Mouse (Mus musculus) E14TG2a.4 (cell line): ENCODE measurements around the gene 4930451I11Rik.

ENCODE experiments used
- CTCF ChIP-seq: conservative IDR thresholded peaks from 2 replicates; pipeline ENCODE4 v1.5.1; 2014; ENCODE audit warnings: low read length
- NANOG ChIP-seq: IDR thresholded peaks from 2 replicates; pipeline ENCODE4 v1.6.1; 2014; ENCODE audit warnings: borderline replicate concordance, low read length, mixed read lengths
- POU5F1 ChIP-seq: IDR thresholded peaks from 2 replicates; pipeline ENCODE4 v1.6.1; 2014; ENCODE audit warnings: low read length, borderline replicate concordance

DNA sequence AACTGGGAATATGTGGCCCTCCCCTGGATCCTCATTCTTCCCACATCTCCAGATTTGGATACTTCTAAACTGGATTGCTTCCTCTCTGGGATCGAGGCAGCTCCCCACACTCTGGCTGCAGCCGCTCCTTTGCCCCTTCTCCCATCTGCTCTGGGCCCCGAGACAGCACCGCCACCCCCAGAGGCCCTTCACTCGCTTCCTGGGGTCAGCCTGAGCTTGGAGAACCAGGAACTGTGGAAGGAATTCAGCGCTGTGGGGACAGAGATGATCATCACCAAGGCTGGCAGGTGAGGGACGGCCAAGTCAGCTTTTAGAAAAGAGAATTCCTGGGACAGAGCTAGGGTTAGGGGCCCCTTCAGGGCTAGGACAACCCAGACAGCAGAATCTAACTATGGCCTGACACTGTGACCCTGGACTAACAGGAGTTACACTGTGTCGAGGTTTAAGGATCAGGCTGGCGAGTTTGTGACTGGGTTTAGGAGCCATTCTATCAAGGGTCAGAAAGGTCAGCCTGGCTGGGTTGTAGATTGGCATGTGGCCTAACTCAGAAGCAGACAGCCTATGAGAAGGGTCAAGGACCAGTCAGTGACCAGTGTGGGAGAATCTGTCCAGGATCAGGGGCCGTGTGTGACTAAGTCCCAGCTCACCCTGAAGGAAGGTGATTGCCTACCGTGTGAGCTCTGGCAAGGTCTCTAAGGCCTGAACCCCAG is 49.6 kb downstream of the 4930451I11Rik start:
- no peak for TF ChIP-seq CTCF
- TF ChIP-seq POU5F1 = no peak
- no peak for TF ChIP-seq NANOG
